Mouse (Mus musculus): ENCODE results near the gene Unc13b.
"Not testable (repeated sequence)": the region's sequence is repeated elsewhere in the genome, so short reads cannot be mapped to it uniquely, and the experiment has no call there.

Gene Unc13b

GRCm38 (mm10) chr4:43091183-43091582 lies 32.4 kb downstream of the Unc13b start:
- in situ Hi-C loops (cut with MseI, MboI), result no loop called here

- in situ Hi-C loops (cut with MseI, MboI), result no loop called here
Measured at GRCm38 (mm10) chr4:43113491-43113890, 54.7 kb downstream of the Unc13b start.

GRCm38 (mm10) chr4:43114512-43114911 lies 55.8 kb downstream of the Unc13b start:
- in situ Hi-C loops (cut with MseI, MboI), result no loop called here

GRCm38 (mm10) chr4:43114946-43115345 lies 56.2 kb downstream of the Unc13b start:
- in situ Hi-C loops (cut with MseI, MboI), result no loop called here

- in situ Hi-C loops (cut with MseI, MboI), result no loop called here
Measured at GRCm38 (mm10) chr4:43116249-43116648, 57.5 kb downstream of the Unc13b start.

GRCm38 (mm10) chr4:43129750-43130149 lies 71.0 kb downstream of the Unc13b start:
- in situ Hi-C loops (cut with MseI, MboI), result no loop called here

GRCm38 (mm10) chr4:43142610-43143009 lies 83.9 kb downstream of the Unc13b start:
- in situ Hi-C loops (cut with MseI, MboI), result no loop called here

GRCm38 (mm10) chr4:43152413-43152812 lies 93.7 kb downstream of the Unc13b start:
- in situ Hi-C loops (cut with MseI, MboI), result not testable (repeated sequence)

GRCm38 (mm10) chr4:43160045-43160444 lies 101.3 kb downstream of the Unc13b start:
- in situ Hi-C loops (cut with MseI, MboI), result no loop called here

GRCm38 (mm10) chr4:43161124-43161657 lies 102.4 kb downstream of the Unc13b start:
- in situ Hi-C loops (cut with MseI, MboI), result no loop called here

- in situ Hi-C loops (cut with MseI, MboI), result no loop called here
Measured at GRCm38 (mm10) chr4:43163205-43163604, 104.5 kb downstream of the Unc13b start.

GRCm38 (mm10) chr4:43165403-43166005 lies 106.8 kb downstream of the Unc13b start:
- in situ Hi-C loops (cut with MseI, MboI), result no loop called here

- in situ Hi-C loops (cut with MseI, MboI), result no loop called here
Measured at GRCm38 (mm10) chr4:43170028-43170427, 111.3 kb downstream of the Unc13b start.

- in situ Hi-C loops (cut with MseI, MboI), result no loop called here
Measured at GRCm38 (mm10) chr4:43177126-43177525, 118.4 kb downstream of the Unc13b start.

- in situ Hi-C loops (cut with MseI, MboI), result no loop called here
Measured at GRCm38 (mm10) chr4:43182474-43183168, 123.9 kb downstream of the Unc13b start.

GRCm38 (mm10) chr4:43187439-43187838 lies 128.7 kb downstream of the Unc13b start:
- in situ Hi-C loops (cut with MseI, MboI), result no loop called here

- in situ Hi-C loops (cut with MseI, MboI), result no loop called here
Measured at GRCm38 (mm10) chr4:43189381-43189780, 130.6 kb downstream of the Unc13b start.

GRCm38 (mm10) chr4:43204946-43205345 lies 146.2 kb downstream of the Unc13b start:
- in situ Hi-C loops (cut with MseI, MboI), result no loop called here

- in situ Hi-C loops (cut with MseI, MboI), result no loop called here
Measured at GRCm38 (mm10) chr4:43205571-43205970, 146.8 kb downstream of the Unc13b start.

GRCm38 (mm10) chr4:43206989-43207388 lies 148.2 kb downstream of the Unc13b start:
- in situ Hi-C loops (cut with MseI, MboI), result no loop called here

GRCm38 (mm10) chr4:43209081-43209579 lies 150.4 kb downstream of the Unc13b start:
- in situ Hi-C loops (cut with MseI, MboI), result no loop called here

- in situ Hi-C loops (cut with MseI, MboI), result no loop called here
Measured at GRCm38 (mm10) chr4:43209673-43210072, 150.9 kb downstream of the Unc13b start.

GRCm38 (mm10) chr4:43216491-43216890 lies 157.7 kb downstream of the Unc13b start:
- in situ Hi-C loops (cut with MseI, MboI), result no loop called here
